Mouse (Mus musculus) cortical plate, adult 2 months (tissue): ENCODE results near the gene Gm42791. TPM values are rescaled to one million over a fixed set of nuclear protein-coding genes. Genes with fewer than 3 reads are reported as not detected.

ENCODE experiments used
- H3K27ac ChIP-seq: fragments of 200-500 bp; 2 replicates; pipeline ENCODE4 v1.5.1; 2012; ENCODE audit warnings: low read length, control low read depth, inconsistent platforms; ENCODE audit not compliant: insufficient read depth
- H3K4me1 ChIP-seq: fragments of 200-500 bp; 2 replicates; pipeline ENCODE4 v1.6.1; 2011; ENCODE audit warnings: low read length; ENCODE audit not compliant: control insufficient read depth, insufficient read depth
- H3K4me3 ChIP-seq: fragments of 200-500 bp; 2 replicates; pipeline ENCODE4 v1.5.1; 2011; ENCODE audit warnings: mild to moderate bottlenecking, low read length, control low read depth; ENCODE audit not compliant: insufficient read depth
- CTCF ChIP-seq: fragments of 200-500 bp; IDR thresholded peaks from 2 replicates; pipeline ENCODE4 v1.5.1; 2011; ENCODE audit warnings: mild to moderate bottlenecking, control low read depth, low read length; ENCODE audit not compliant: insufficient read depth; ENCODE audit errors: extremely low read depth
- POLR2A ChIP-seq: fragments of 200-500 bp; IDR thresholded peaks from 2 replicates; pipeline ENCODE4 v1.6.1; 2011; ENCODE audit warnings: mild to moderate bottlenecking, low read length, control low read depth; ENCODE audit not compliant: insufficient read depth; ENCODE audit errors: extremely low read depth
- polyA plus RNA-seq: library from polyadenylated mRNA; depleted of rRNA; stranded (reverse); fragments of >200 nt; gene quantifications from 2 replicates; pipeline ENCODE4 v1.2.3, GENCODE M21; 2012

The Gm42791 gene
- polyA plus RNA-seq, 1 experiment, result not detected

DNA sequence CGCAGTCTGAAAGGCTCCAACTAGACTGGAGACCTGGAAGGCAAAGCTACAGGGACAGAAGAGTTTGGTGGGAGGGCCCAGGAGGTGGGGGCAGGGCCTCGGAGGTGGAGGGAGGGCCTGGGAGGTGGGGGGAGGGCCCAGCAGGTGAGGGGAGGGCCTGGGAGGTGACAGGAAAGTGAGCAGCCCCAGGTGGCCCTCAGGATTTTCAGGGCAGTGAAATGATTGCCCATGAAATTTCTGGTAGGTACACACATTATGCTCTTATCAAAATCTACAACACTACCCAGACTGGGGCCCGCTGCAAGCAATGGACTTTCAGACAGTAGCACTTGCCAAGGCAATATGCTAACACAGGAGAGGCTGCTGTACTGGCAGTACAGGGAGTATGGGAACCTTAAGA is 125.4 kb downstream of the Gm42791 start:
- no peak for TF ChIP-seq CTCF
- no peak for TF ChIP-seq POLR2A
- Histone ChIP-seq H3K4me3 (no peak overlapping the region), H3K27ac (no peak overlapping the region)

DNA sequence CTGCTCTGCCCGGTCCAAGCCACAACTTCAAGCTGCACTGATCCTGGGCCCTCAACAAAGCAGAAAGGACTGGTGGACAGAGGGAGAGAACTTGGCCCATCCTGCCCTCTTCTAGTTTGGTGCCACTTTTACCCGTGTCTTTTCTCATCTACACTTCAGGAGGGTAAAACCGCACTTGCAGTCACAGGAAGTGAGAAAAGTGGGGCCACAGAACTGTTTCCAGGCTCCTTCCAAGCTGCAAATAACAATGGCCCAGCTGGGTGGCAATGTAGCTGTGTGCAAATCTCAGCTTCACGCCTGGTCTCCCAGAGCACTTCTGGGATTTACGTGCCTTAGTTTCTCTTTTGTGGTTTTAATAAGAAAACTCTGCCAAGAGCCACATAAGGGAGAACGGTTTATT is 127.2 kb downstream of the Gm42791 start:
- Histone ChIP-seq H3K27ac (no peak overlapping the region), H3K4me3 (no peak overlapping the region), H3K4me1 (no peaks in the 10 kb centered on the region)
- no peak for TF ChIP-seq POLR2A
- no peak for TF ChIP-seq CTCF

More for the DNA sequence above, 125.4 kb downstream of the Gm42791 start:
- no peaks in the 10 kb centered on the region for H3K4me1 ChIP-seq

DNA sequence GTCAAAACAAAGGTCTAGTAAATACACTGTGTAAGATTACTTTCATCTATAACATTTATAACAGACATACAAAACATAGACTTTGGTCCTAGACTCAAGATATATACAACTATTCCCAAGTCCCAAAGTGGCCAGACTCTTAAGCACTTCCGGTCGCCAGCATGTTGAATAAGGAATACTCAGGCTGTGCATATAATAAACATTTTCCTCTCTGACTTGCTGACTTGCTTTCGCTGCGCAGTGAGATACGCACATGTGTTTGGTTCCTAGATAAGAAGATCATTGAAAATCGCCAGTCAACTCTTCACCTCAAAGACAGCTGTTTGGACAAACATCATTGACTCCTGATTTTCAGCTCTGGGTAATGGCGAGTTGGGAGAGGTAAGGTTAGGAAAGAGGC is 127.8 kb downstream of the Gm42791 start:
- Histone ChIP-seq H3K4me1 (no peaks in the 10 kb centered on the region), H3K27ac (no peak overlapping the region), H3K4me3 (no peak overlapping the region)
- TF ChIP-seq POLR2A (no peak), CTCF (no peak)

DNA sequence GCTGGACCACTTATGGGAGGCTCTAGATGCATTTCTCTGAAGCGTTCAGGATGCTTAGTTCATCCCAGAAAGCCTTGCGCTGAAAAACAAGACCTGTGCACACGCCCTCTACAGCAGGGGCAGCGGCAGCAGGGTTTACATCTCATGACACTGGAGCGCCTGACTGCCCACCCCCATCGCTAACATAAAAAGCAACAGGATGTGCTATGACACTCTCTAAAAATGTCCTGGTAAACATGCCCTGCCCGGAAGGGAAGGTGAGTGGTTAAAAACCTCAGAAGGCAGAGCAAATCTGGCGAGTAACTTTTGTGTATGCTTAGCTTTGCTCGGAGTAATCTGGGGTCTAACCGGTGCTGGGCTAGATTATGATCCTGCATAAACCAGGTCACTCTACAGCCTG is 128.4 kb downstream of the Gm42791 start:
- no peak overlapping the region for H3K27ac ChIP-seq
- TF ChIP-seq POLR2A, result no peak
- no peak for TF ChIP-seq CTCF
- H3K4me1 ChIP-seq, result no peaks in the 10 kb centered on the region
- no peak overlapping the region for H3K4me3 ChIP-seq

- TF ChIP-seq CTCF (no peak), POLR2A (no peak)
- H3K27ac ChIP-seq, result no peak overlapping the region
- no peak overlapping the region for H3K4me3 ChIP-seq
- no peaks in the 10 kb centered on the region for H3K4me1 ChIP-seq
These were observed 131.5 kb downstream of the Gm42791 start for GRCm38 (mm10) chr5:148863409-148863808.

GRCm38 (mm10) chr5:148862853-148863252 is 132.1 kb downstream of the Gm42791 start:
- TF ChIP-seq POLR2A, result no peak
- TF ChIP-seq CTCF, result no peak
- Histone ChIP-seq H3K4me1 (no peaks in the 10 kb centered on the region), H3K27ac (no peak overlapping the region), H3K4me3 (no peak overlapping the region)

DNA sequence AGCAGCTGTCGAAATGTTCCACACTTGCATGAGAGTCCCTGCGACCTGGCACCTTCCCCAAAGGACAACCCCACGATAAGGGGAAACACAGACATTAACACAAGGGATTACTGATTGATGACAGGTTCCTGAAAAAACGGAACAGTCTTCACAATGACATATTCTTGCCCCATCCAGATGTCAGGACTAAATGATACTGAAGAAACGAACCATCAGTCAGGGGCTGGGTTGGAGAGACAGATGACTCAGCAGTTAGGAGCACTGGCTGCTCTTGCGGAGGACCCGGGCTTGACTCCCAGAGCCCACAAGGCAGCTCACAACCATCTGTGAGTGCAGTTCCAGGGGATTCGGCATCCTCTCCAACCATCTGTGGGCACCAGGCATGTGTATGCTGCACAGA is 132.8 kb downstream of the Gm42791 start:
- H3K4me1 ChIP-seq, result no peaks in the 10 kb centered on the region
- no peak for TF ChIP-seq CTCF
- no peak for TF ChIP-seq POLR2A
- no peak overlapping the region for H3K27ac ChIP-seq
- no peak overlapping the region for H3K4me3 ChIP-seq

- Histone ChIP-seq H3K4me1 (no peaks in the 10 kb centered on the region), H3K27ac (no peak overlapping the region)
- TF ChIP-seq POLR2A (no peak), CTCF (no peak)
These were observed 137.4 kb downstream of the Gm42791 start for GRCm38 (mm10) chr5:148857522-148857921.

GRCm38 (mm10) chr5:148855047-148855446 is 139.9 kb downstream of the Gm42791 start:
- no peak overlapping the region for H3K27ac ChIP-seq
- no peaks in the 10 kb centered on the region for H3K4me1 ChIP-seq
- no peak for TF ChIP-seq CTCF
- no peak for TF ChIP-seq POLR2A

More at GRCm38 (mm10) chr5:148857522-148857921, 137.4 kb downstream of the Gm42791 start:
- H3K4me3 ChIP-seq, result no peak overlapping the region

DNA sequence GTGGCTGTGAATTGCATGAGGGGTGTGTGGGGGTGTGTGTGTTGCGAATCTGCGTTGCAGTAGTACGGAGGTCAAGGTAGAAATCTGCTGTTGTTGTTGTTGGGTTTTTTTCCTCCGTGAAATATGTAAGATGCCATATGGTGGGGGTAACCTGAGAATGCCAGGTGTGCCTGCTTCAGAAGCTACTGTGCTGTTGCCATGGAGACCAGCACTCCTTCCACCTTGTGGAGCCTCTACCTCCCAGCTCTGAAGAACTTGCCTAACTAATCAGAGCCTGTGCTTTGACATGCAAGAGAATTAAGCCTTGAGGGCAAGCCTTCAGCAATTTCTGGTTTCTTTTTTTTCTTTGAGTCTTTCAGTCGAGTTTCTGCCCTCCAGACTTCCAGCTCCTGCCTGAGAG is 140.8 kb downstream of the Gm42791 start:
- TF ChIP-seq CTCF (no peak), POLR2A (no peak)
- no peak overlapping the region for H3K4me3 ChIP-seq
- H3K4me1 ChIP-seq, result no peaks in the 10 kb centered on the region
- H3K27ac ChIP-seq, result no peak overlapping the region

More at GRCm38 (mm10) chr5:148855047-148855446, 139.9 kb downstream of the Gm42791 start:
- H3K4me3 ChIP-seq, result no peak overlapping the region

DNA sequence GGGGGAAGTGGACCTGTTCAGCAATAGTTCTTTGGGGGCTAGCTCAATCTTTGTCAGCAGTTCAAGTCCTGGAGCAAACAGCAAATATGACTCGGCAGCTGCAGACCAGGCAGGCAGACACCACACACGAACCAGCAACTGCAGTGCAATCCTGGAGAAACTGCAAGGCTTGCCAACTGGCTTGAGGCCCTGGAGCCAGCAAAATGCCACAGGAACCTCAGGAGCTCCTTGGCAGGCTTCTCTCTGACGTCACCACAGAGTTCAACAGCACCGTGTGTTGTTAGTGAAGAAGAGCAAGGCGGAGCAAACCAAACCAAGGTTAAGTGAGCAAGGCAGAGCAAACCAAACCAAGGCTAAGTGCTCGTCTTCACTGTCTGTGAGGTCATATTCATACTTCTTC is 145.4 kb downstream of the Gm42791 start:
- H3K4me3 ChIP-seq, result no peak overlapping the region
- H3K27ac ChIP-seq, result no peak overlapping the region
- no peaks in the 10 kb centered on the region for H3K4me1 ChIP-seq
- TF ChIP-seq POLR2A (no peak), CTCF (no peak)
